Mouse (Mus musculus) adrenal gland, postnatal 10 days (tissue): ENCODE data around the gene Olfr1312. TPM values are rescaled to one million over a fixed set of nuclear protein-coding genes. Genes with fewer than 3 reads are reported as not detected.
"Not testable (repeated sequence)": the region's sequence is repeated elsewhere in the genome, so short reads cannot be mapped to it uniquely, and the experiment has no call there.

Source experiments
- DNase-seq: peaks from one replicate; pipeline ENCODE4 v3.0.0; 2021; ENCODE audit warnings: mixed read lengths
- long read RNA-seq, 2 experiments: library from polyadenylated mRNA; stranded (forward); transcript quantifications; one replicate each; pipeline ENCODE4 v2.0.0; 2021
- total RNA-seq, 2 experiments: library from RNA; stranded (reverse); gene quantifications; 2 replicates each; pipeline ENCODE4 v1.2.3; 2021

Gene Olfr1312
- total RNA-seq = not detected
- long read RNA-seq, experiment 1 = 0 reads
- long read RNA-seq, experiment 2 = 0 reads

- no peak for DNase-seq
Measured at GRCm38 (mm10) chr2:112050138-112050537, at the start of gene Olfr1312. Olfr1312 (minus strand) TSS chr2:112050238.

GRCm38 (mm10) chr2:112096681-112097080, 46.6 kb upstream of the Olfr1312 start, which contains the start of gene Olfr1314:
Olfr1314 (minus strand) TSS chr2:112096781.
- no peak for DNase-seq

DNA sequence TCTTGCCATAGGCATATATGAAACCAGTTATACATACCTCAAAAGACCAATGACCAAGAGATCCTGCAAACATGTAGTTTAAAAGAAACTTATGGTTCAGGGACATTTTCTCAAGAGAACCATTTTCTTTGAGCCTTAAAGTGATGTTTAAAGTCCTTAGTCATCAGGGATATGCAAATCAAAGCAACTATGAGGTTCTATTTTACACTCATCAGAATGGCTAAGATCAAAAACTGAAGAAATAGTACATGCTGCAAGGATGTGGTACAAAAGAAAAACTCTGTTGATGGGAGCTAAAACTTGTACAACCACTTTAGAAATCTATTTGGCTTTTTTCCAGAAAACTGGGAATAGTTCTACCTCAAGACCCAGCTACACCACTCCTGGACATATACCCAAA, 27.7 kb upstream of the Olfr1312 start, which contains the start of gene Olfr1313:
Gene Olfr1313 (minus strand): TSS at position 101 of the 400 bp plus-strand sequence.
- DNase-seq = no peak

GRCm38 (mm10) chr2:112026971-112027370, 23.1 kb downstream of the Olfr1312 start:
- DNase-seq = not testable (repeated sequence)

GRCm38 (mm10) chr2:112024312-112024711, 25.7 kb downstream of the Olfr1312 start, which contains the start of gene Olfr1311:
Olfr1311 (minus strand) TSS chr2:112024412.
- DNase-seq = no peak

DNA sequence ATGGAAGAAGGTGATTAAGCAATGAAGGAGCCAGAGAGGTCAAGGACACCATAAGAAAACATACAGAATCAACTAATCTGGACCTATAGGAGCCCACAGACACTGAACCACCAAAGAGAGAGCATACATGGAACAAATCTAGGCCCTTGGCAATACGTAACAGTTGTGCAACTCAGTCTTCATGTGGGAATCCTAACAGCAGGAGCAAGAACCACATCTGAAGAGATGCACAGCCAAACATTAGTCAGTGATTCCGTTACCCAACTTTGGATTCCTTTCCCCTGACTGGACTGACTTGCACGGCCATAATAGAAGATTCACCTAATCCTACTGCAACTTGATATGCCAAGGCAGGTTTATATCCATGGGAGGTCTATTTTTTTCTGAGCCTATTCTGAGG, 35.1 kb downstream of the Olfr1312 start:
- DNase-seq = no peak

GRCm38 (mm10) chr2:112012608-112013007, 37.4 kb downstream of the Olfr1312 start, which contains the start of gene Olfr1310:
Olfr1310 (minus strand) TSS chr2:112012708.
- DNase-seq = no peak

- no peak for DNase-seq
Measured at GRCm38 (mm10) chr2:111990181-111990580, 59.9 kb downstream of the Olfr1312 start, which contains the start of gene Olfr1309. Olfr1309 (minus strand) TSS chr2:111990281.

Other genes with a start within 250 kb of the Olfr1312 start
- not detected for gene Olfr1303, start 229.9 kb downstream of the Olfr1312 start, total RNA-seq
- not detected for gene Olfr1305, start 173.1 kb downstream of the Olfr1312 start, total RNA-seq
- not detected for gene Olfr1306, start 134.0 kb downstream of the Olfr1312 start, total RNA-seq
- under 1 TPM in 1 of 2 experiments, not detected in 1; 0.03 TPM for gene Olfr1307, start 100.8 kb downstream of the Olfr1312 start, total RNA-seq
- gene Olfr1308, start 85.3 kb downstream of the Olfr1312 start, total RNA-seq = not detected
- not detected for gene Olfr1309, start 60.0 kb downstream of the Olfr1312 start, total RNA-seq
- gene Olfr1310, start 37.5 kb downstream of the Olfr1312 start, total RNA-seq = not detected
- not detected for gene Olfr1311, start 25.8 kb downstream of the Olfr1312 start, total RNA-seq
- gene Olfr1313, start 27.6 kb upstream of the Olfr1312 start, total RNA-seq = not detected
- gene Olfr1314, start 46.5 kb upstream of the Olfr1312 start, total RNA-seq = not detected
- not detected for gene Olfr1315-ps1, start 65.2 kb upstream of the Olfr1312 start, total RNA-seq
- not detected for gene Olfr1316, start 84.7 kb upstream of the Olfr1312 start, total RNA-seq
- gene Olfr1317, start 90.1 kb upstream of the Olfr1312 start, total RNA-seq = not detected
- not detected for gene Olfr1318, start 104.0 kb upstream of the Olfr1312 start, total RNA-seq
- gene Lpcat4, start 189.2 kb upstream of the Olfr1312 start, total RNA-seq = 1 to 10 TPM; 8.4 to 9.5 TPM
- gene Nutm1, start 209.1 kb upstream of the Olfr1312 start, total RNA-seq = not detected
- 100 to 1,000 TPM; 121 to 126 TPM for gene Nop10, start 211.7 kb upstream of the Olfr1312 start, total RNA-seq
- gene Slc12a6, start 215.6 kb upstream of the Olfr1312 start, total RNA-seq = 10 to 100 TPM; 33.1 to 43.7 TPM
- gene Gm21985, start 216.1 kb upstream of the Olfr1312 start, total RNA-seq = under 1 TPM in 1 of 2 experiments, not detected in 1; 0.54 TPM